Mouse (Mus musculus): ENCODE data around the gene Rora. TPM values are rescaled to one million over a fixed set of nuclear protein-coding genes. Genes with fewer than 3 reads are reported as not detected.

Rora gene
- polyA plus RNA-seq, 1 experiment, result 24.1 TPM

DNA sequence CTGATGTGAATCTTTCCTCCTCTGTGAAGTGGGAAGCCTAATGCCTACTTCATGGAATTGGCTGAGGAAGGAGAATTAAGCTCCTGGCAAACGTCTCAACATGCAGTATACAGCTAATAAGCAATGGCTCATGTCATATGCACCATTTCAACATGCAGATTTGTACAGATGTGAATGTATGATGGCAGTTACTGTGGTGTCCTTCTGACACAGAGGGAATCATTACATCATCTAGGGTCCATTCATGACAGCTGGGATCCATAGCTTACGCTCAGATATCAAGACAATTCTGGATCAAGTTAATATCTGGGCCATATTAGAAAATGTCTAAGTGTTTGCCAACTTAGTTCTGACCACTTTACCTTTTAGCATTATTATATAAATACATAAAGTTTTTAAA lies 199.3 kb downstream of the Rora start:
- H3K27me3 ChIP-seq (ENCODE audit: control insufficient read depth, insufficient read depth, low read length), result no peaks in the 10 kb centered on the region
- H3K4me3 ChIP-seq (ENCODE audit: control insufficient read depth, low read depth, low read length), result no peak overlapping the region
- no peak for TF ChIP-seq POLR2A (IDR thresholded peaks at IDR 0.05; ENCODE audit: control insufficient read depth, low read depth, low read length)
- no peak for TF ChIP-seq CTCF (IDR thresholded peaks at IDR 0.05; ENCODE audit: control insufficient read depth, insufficient read depth, insufficient replicate concordance, low read depth, low read length)
- H3K36me3 ChIP-seq (ENCODE audit: control insufficient read depth, insufficient read depth, low read length), result no peaks in the 10 kb centered on the region
- no peak overlapping the region for H3K27ac ChIP-seq (ENCODE audit: control insufficient read depth, insufficient read depth, low read depth, low read length)
- H3K4me1 ChIP-seq (ENCODE audit: control insufficient read depth, insufficient read depth, low read length), result no peaks in the 10 kb centered on the region

DNA sequence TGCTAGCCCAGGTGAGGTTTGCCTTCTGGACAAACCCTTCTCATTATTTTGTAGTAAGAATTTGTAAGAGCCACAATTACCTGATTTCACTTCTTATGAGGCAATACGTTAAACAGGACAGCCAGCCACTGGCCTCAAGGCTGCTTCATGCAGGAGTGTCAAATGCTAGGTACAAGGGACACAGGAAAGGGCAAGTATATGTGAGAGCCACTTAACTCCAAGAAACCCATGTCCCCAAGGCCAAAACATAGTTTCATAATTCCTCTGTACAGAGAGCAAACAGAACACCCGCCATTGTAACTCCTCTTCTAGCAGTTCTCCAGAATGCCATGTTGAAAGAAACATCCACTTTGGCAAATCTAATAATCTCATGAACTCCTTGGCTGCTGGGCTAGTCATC lies 205.9 kb downstream of the Rora start:
- H3K4me1 ChIP-seq (ENCODE audit: control insufficient read depth, insufficient read depth, low read length), result no peaks in the 10 kb centered on the region
- no peaks in the 10 kb centered on the region for H3K36me3 ChIP-seq (ENCODE audit: control insufficient read depth, insufficient read depth, low read length)
- no peak overlapping the region for H3K27ac ChIP-seq (ENCODE audit: control insufficient read depth, insufficient read depth, low read depth, low read length)
- H3K27me3 ChIP-seq (ENCODE audit: control insufficient read depth, insufficient read depth, low read length), result no peaks in the 10 kb centered on the region
- TF ChIP-seq CTCF (IDR thresholded peaks at IDR 0.05; ENCODE audit: control insufficient read depth, insufficient read depth, insufficient replicate concordance, low read depth, low read length) (no peak), POLR2A (IDR thresholded peaks at IDR 0.05; ENCODE audit: control insufficient read depth, low read depth, low read length) (no peak)
- no peak overlapping the region for H3K4me3 ChIP-seq (ENCODE audit: control insufficient read depth, low read depth, low read length)

- H3K27me3 ChIP-seq (ENCODE audit: control insufficient read depth, insufficient read depth, low read length), result no peaks in the 10 kb centered on the region
- no peak overlapping the region for H3K4me3 ChIP-seq (ENCODE audit: control insufficient read depth, low read depth, low read length)
- H3K27ac ChIP-seq (ENCODE audit: control insufficient read depth, insufficient read depth, low read depth, low read length), result no peak overlapping the region
- H3K36me3 ChIP-seq (ENCODE audit: control insufficient read depth, insufficient read depth, low read length), result no peaks in the 10 kb centered on the region
- no peaks in the 10 kb centered on the region for H3K4me1 ChIP-seq (ENCODE audit: control insufficient read depth, insufficient read depth, low read length)
- no peak for TF ChIP-seq POLR2A (IDR thresholded peaks at IDR 0.05; ENCODE audit: control insufficient read depth, low read depth, low read length)
- no peak for TF ChIP-seq CTCF (IDR thresholded peaks at IDR 0.05; ENCODE audit: control insufficient read depth, insufficient read depth, insufficient replicate concordance, low read depth, low read length)
These were observed 212.7 kb downstream of the Rora start for GRCm38 (mm10) chr9:68866317-68866716.

GRCm38 (mm10) chr9:68873838-68874237 lies 220.3 kb downstream of the Rora start:
- H3K4me3 ChIP-seq (ENCODE audit: control insufficient read depth, low read depth, low read length), result no peak overlapping the region
- no peaks in the 10 kb centered on the region for H3K27me3 ChIP-seq (ENCODE audit: control insufficient read depth, insufficient read depth, low read length)
- H3K27ac ChIP-seq (ENCODE audit: control insufficient read depth, insufficient read depth, low read depth, low read length), result no peak overlapping the region
- no peak for TF ChIP-seq POLR2A (IDR thresholded peaks at IDR 0.05; ENCODE audit: control insufficient read depth, low read depth, low read length)
- H3K4me1 ChIP-seq (ENCODE audit: control insufficient read depth, insufficient read depth, low read length), result no peaks in the 10 kb centered on the region
- H3K36me3 ChIP-seq (ENCODE audit: control insufficient read depth, insufficient read depth, low read length), result no peaks in the 10 kb centered on the region

DNA sequence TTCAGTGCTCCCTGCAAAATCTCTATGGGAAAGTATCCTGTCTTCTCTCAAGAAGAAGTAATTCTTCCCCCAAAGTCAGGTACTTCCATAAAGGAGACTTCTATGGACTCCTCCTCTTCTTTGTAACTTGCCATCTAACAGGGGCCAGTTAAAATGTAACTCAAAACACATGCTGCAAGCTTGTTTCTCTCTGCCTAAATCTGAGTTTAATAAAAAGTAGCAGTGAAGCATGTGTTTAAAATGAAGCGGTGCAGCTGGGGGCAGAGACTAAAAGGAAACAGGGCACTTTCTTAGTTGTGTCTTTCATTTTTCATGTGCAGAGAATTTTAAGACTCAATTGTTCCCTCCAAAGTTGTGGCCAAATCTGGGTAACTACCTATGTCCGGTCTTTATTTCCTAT lies 221.0 kb downstream of the Rora start:
- no peak overlapping the region for H3K4me3 ChIP-seq (ENCODE audit: control insufficient read depth, low read depth, low read length)
- H3K4me1 ChIP-seq (ENCODE audit: control insufficient read depth, insufficient read depth, low read length), result no peaks in the 10 kb centered on the region
- H3K27me3 ChIP-seq (ENCODE audit: control insufficient read depth, insufficient read depth, low read length), result no peaks in the 10 kb centered on the region
- no peak overlapping the region for H3K27ac ChIP-seq (ENCODE audit: control insufficient read depth, insufficient read depth, low read depth, low read length)
- TF ChIP-seq CTCF (IDR thresholded peaks at IDR 0.05; ENCODE audit: control insufficient read depth, insufficient read depth, insufficient replicate concordance, low read depth, low read length) (no peak), POLR2A (IDR thresholded peaks at IDR 0.05; ENCODE audit: control insufficient read depth, low read depth, low read length) (no peak)
- H3K36me3 ChIP-seq (ENCODE audit: control insufficient read depth, insufficient read depth, low read length), result no peaks in the 10 kb centered on the region

- Histone ChIP-seq H3K4me1 (ENCODE audit: control insufficient read depth, insufficient read depth, low read length) (no peaks in the 10 kb centered on the region), H3K36me3 (ENCODE audit: control insufficient read depth, insufficient read depth, low read length) (no peaks in the 10 kb centered on the region), H3K27me3 (ENCODE audit: control insufficient read depth, insufficient read depth, low read length) (no peaks in the 10 kb centered on the region), H3K4me3 (ENCODE audit: control insufficient read depth, low read depth, low read length) (no peak overlapping the region), H3K27ac (ENCODE audit: control insufficient read depth, insufficient read depth, low read depth, low read length) (no peak overlapping the region)
- TF ChIP-seq POLR2A (IDR thresholded peaks at IDR 0.05; ENCODE audit: control insufficient read depth, low read depth, low read length) (no peak), CTCF (IDR thresholded peaks at IDR 0.05; ENCODE audit: control insufficient read depth, insufficient read depth, insufficient replicate concordance, low read depth, low read length) (no peak)
These were observed 222.2 kb downstream of the Rora start for GRCm38 (mm10) chr9:68875791-68876190.

GRCm38 (mm10) chr9:68876289-68876688 lies 222.7 kb downstream of the Rora start:
- TF ChIP-seq CTCF (IDR thresholded peaks at IDR 0.05; ENCODE audit: control insufficient read depth, insufficient read depth, insufficient replicate concordance, low read depth, low read length) (no peak), POLR2A (IDR thresholded peaks at IDR 0.05; ENCODE audit: control insufficient read depth, low read depth, low read length) (no peak)
- no peaks in the 10 kb centered on the region for H3K4me1 ChIP-seq (ENCODE audit: control insufficient read depth, insufficient read depth, low read length)
- no peaks in the 10 kb centered on the region for H3K36me3 ChIP-seq (ENCODE audit: control insufficient read depth, insufficient read depth, low read length)
- H3K27me3 ChIP-seq (ENCODE audit: control insufficient read depth, insufficient read depth, low read length), result no peaks in the 10 kb centered on the region
- no peak overlapping the region for H3K27ac ChIP-seq (ENCODE audit: control insufficient read depth, insufficient read depth, low read depth, low read length)
- H3K4me3 ChIP-seq (ENCODE audit: control insufficient read depth, low read depth, low read length), result no peak overlapping the region

GRCm38 (mm10) chr9:68881896-68882295 lies 228.3 kb downstream of the Rora start:
- Histone ChIP-seq H3K27me3 (ENCODE audit: control insufficient read depth, insufficient read depth, low read length) (no peaks in the 10 kb centered on the region), H3K4me3 (ENCODE audit: control insufficient read depth, low read depth, low read length) (no peak overlapping the region), H3K4me1 (ENCODE audit: control insufficient read depth, insufficient read depth, low read length) (no peaks in the 10 kb centered on the region), H3K36me3 (ENCODE audit: control insufficient read depth, insufficient read depth, low read length) (no peaks in the 10 kb centered on the region), H3K27ac (ENCODE audit: control insufficient read depth, insufficient read depth, low read depth, low read length) (no peak overlapping the region)
- no peak for TF ChIP-seq POLR2A (IDR thresholded peaks at IDR 0.05; ENCODE audit: control insufficient read depth, low read depth, low read length)
- TF ChIP-seq CTCF (IDR thresholded peaks at IDR 0.05; ENCODE audit: control insufficient read depth, insufficient read depth, insufficient replicate concordance, low read depth, low read length), result no peak
